Mouse (Mus musculus) brain, embryonic 14.5 days (tissue): ENCODE data around the gene Olfr1441. TPM values are rescaled to one million over a fixed set of nuclear protein-coding genes. Genes with fewer than 3 reads are reported as not detected.
A peak's percentile ranks its signal among the peaks of the same experiment; 100 is the strongest.

Experiments used
- DNase-seq: peaks from one replicate; pipeline ENCODE4 v3.0.0-alpha.2; 2011; ENCODE audit warnings: low read depth
- CTCF ChIP-seq: fragments of 200-500 bp; IDR thresholded peaks from 2 replicates; pipeline ENCODE4 v1.5.1; 2012; ENCODE audit warnings: inconsistent platforms, mild to moderate bottlenecking, moderate library complexity, borderline replicate concordance; ENCODE audit not compliant: insufficient read depth, insufficient read length; ENCODE audit errors: extremely low read depth
- POLR2A ChIP-seq: fragments of 200-500 bp; IDR thresholded peaks from 2 replicates; pipeline ENCODE4 v1.6.1; 2012; ENCODE audit warnings: mild to moderate bottlenecking, inconsistent platforms, borderline replicate concordance; ENCODE audit not compliant: poor library complexity, insufficient read depth, insufficient read length, severe bottlenecking; ENCODE audit errors: extremely low read depth
- polyA plus RNA-seq: library from polyadenylated mRNA; depleted of rRNA; stranded (reverse); fragments of >200 nt; gene quantifications from 2 replicates; pipeline ENCODE4 v1.2.3, GENCODE M21; 2012; rRNA removed

Gene Olfr1441
- polyA plus RNA-seq: not detected in 2 replicates

DNA sequence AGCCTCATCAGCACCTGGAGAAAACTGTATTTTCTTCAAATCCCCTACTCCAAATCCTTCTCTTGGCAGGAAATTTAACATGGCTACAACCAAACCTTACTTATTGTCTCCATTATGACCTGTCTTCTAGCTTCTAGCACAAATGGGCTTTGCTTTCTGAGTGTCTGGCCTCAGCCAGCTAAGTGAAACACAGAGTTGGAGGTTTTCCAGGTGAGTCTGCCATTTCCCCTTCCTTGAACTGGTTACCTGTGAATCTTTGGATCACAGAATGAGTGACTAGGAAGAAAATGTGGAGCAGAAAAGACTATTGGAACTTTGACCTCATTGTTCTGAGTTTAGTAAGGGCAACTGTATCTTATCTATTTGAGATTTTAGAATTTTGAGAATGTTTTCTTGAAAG, at the start of gene Olfr1441:
Gene Olfr1441, plus strand, starts transcription at position 73 of the 400 bp plus-strand sequence.
- no peak for DNase-seq
- TF ChIP-seq CTCF (no peak), POLR2A (no peak)

DNA sequence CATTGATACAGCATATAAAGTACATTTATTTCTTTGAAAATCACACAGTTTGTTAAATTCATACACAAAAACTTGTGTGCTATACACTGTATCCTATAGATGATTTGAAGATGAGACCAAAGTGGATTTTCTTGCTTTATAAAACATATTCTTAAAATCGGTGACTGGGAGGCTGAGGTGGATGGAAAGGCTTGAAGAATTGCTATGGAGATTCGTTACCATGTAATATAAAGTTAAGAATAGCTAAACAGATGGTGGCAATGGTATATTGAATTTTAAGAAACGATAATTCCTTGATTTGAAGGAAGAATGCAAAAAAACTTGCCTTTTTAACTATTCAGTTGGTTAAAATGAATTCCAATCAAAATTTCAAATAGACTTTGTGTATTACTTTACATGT, 44.2 kb upstream of the Olfr1441 start:
- no peak for TF ChIP-seq POLR2A
- no peak for TF ChIP-seq CTCF
- DNase-seq: no peak

DNA sequence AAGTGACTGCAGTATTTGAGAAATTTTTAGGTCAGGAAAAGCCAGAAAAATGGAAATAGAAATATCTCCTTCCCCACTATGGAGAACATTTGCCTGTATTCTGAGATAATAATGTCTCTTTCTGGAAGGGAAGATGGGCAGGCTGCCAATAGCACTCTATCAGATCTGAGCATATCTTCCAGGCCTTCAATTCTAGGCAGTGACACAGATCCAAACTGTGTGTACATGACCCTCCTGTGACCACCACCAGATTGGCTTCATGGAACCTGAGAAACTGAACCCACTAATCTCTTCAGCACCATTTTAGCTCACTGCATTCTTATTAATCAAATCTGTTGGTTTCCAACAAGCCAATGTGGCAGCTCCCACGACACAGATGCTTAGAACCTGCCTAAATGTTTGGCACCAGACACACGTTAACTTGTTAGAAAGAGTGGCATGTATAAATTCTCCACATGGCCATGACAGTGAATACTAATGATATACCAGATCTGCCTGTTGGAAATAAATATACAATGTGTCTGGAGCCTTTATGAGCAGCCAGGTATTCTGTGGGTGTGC, 42.7 kb upstream of the Olfr1441 start:
- DNase-seq: peak; percentile 31

DNA sequence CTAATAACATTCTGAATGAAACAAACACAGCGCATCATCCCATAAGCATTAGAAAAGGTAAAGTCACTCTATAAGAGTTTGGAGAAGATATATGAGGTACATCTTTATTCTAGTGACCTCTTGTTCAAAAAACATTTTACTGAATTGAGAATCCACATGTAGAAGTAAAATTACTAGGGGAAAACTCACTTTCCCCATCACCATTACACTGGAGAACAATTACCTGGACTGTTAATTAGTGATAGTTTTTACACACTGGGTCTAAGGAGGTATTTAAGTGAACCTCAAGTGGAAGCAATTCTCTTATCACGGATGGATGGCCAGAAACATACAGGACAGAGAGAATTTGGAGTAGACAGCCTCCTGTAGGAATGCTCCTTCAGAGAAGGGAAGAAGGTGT, 30.3 kb upstream of the Olfr1441 start, which contains the start of gene Olfr1440:
Gene Olfr1440, plus strand, starts transcription at position 301 of the 400 bp plus-strand sequence.
- TF ChIP-seq POLR2A (no peak), CTCF (no peak)
- DNase-seq: no peak

More for the DNA sequence above, 42.7 kb upstream of the Olfr1441 start:
- TF ChIP-seq POLR2A (no peak), CTCF (no peak)

DNA sequence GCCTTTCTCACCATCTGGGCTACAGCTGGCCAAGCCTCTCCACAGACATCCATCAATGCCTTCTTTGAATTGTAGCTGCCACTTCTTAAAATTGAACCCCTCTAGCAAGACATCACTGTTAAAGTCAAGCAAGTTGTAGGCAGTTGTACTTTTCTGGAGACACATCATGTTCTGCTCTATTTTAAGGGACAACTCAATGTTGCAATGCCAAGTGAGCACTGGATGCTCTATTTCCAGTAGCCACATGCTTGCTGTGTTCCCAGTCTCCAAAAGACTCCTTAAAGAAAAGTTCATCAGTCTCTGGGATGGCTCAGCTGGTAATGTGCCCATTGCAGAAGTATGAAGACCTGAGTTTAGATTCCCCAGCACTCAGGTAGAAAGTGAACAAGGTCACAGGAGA, 3.5 kb upstream of the Olfr1441 start:
- DNase-seq: no peak
- TF ChIP-seq CTCF: no peak

DNA sequence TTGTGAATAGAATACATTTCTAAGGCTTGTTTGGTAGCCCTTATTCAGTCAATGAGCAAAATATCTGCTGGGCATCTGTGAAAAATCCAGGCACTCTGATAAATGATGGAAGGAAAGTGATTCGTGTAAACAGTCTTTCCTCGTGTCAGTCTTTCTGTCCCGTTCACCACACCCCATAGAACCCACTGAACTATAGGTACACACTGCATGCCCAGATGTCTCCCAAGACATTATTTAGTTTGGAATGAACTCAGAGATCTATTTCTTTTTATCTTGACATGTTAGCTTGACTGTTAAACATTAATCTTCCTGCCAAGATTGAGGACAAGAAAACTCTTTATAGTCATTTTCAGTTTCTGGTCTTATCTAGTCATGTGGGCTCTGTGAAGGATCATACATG, 1.1 kb downstream of the Olfr1441 start:
- no peak for TF ChIP-seq POLR2A
- no peak for TF ChIP-seq CTCF

DNA sequence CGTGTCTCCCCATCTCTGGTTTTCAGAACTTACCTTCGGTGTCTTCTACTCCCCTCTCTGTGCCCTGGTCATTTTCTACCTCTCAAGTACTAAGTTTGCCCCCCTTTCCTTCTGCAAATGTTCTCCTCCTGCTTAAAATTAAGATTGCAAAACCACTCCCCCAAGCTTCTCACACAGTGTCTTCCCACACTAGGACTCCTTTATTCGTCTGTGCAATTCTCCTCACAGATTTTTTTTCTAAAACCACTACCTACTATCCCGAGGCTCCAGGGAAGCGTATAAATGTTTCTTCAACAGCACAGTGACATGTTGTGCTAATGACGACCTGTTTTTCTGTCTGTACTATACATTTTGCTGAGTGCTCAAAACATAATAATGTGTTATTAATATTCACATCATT, 3.3 kb downstream of the Olfr1441 start:
- TF ChIP-seq POLR2A: no peak
- no peak for DNase-seq

More for the DNA sequence above, 1.1 kb downstream of the Olfr1441 start:
- no peak for DNase-seq

DNA sequence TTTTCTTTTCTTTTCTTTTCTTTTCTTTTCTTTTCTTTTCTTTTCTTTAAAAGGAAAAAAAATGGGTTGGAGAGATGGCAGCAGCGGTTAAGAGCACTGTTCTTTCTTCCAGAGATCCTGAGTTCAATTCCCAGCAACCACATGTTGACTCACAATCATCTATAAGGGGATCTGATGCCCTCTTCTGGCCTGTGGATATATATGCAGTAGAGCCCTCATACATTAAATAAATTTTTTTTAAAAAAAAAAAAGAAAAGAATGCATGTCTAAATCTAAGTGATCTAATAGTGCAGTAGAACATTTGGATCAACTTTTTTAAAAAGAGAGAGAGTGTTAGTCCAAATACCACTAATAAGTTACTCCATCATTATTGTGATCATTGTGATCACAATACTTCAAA, 4.4 kb downstream of the Olfr1441 start:
- DNase-seq: no peak
- TF ChIP-seq POLR2A: no peak
- no peak for TF ChIP-seq CTCF

DNA sequence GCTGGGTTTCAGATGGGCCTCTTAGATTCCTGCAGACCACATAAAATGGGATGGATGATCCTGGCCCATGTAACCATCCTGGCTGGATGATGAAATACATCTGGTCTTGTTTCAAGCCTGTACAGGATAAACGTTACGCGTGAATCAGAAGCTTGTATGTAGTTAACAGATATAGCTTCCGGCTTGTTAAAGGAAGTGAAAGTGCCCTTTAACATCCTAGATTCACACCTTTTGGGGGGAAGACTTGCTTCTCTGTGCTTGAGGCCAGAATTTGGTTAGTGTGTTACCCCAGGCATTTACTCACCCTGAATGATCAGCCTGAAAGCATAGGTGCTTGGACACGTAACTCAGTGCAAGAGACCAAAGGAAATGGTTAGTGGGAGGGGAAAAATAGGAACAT, 9.9 kb downstream of the Olfr1441 start:
- TF ChIP-seq POLR2A (no peak), CTCF (no peak)
- DNase-seq: no peak

DNA sequence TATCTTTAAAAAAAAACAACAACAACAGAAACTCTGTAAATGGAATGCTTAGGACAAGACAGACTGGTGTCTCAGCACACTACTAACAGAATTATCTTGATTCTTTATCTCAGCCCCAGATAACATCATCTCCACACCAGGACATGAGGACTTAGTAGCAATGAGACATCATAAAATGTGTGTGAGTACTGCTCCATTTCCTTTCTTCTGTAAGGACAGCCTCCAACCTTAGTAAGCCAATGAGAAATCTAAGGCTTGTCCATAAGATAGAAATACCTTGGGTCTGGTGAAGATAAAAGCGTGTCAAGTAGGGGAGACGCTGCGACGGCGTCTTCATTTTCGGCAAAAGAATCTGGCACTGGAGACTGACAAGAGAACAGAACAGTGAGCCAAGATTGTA, 10.4 kb downstream of the Olfr1441 start, which contains the start of gene Pfpl:
Gene Pfpl, plus strand, starts transcription at position 301 of the 400 bp plus-strand sequence.
- no peak for TF ChIP-seq CTCF
- TF ChIP-seq POLR2A: no peak
- no peak for DNase-seq

DNA sequence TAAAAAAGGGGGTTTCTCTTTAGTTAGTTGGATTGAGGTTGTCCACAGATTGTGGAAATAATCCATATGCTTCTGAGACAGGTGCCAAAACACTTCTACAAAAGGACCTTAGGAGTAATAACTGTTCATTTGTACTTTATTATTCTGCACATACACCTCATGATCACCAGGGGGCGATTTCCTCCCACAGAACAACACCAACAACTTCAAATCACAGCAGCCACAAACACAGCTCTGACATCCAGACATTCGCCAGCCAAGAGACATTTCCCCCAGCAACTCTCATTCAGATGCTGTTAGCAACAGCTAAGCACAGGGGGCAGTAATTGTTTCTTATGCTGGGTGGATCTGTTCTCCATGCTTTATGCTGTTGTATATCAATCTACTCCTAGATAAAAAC, 15.8 kb downstream of the Olfr1441 start:
- DNase-seq: peak; percentile 78
- peak; percentile 52; the same call in 1 of the 2 replicates for TF ChIP-seq CTCF
- no peak for TF ChIP-seq POLR2A

DNA sequence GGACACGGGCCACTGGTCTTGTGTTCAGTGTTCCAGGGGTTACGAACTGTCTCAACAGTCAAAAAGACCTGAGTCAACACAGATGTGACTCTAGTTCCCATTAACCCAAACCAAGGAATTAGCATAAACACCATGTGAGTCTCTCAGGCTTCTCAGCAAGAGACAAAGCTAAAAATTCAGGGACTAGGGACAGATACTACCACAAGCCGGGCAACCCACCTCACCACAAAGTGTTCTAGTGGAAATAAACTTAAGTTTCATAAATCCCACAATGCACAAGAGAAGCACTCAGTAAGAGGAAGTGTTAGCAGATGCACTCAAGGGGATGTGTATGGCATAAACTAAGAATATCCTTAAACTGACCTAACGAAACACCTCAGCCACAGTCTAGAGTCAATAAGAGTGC, 17.8 kb downstream of the Olfr1441 start:
- DNase-seq: no peak
- TF ChIP-seq CTCF (no peak), POLR2A (no peak)

DNA sequence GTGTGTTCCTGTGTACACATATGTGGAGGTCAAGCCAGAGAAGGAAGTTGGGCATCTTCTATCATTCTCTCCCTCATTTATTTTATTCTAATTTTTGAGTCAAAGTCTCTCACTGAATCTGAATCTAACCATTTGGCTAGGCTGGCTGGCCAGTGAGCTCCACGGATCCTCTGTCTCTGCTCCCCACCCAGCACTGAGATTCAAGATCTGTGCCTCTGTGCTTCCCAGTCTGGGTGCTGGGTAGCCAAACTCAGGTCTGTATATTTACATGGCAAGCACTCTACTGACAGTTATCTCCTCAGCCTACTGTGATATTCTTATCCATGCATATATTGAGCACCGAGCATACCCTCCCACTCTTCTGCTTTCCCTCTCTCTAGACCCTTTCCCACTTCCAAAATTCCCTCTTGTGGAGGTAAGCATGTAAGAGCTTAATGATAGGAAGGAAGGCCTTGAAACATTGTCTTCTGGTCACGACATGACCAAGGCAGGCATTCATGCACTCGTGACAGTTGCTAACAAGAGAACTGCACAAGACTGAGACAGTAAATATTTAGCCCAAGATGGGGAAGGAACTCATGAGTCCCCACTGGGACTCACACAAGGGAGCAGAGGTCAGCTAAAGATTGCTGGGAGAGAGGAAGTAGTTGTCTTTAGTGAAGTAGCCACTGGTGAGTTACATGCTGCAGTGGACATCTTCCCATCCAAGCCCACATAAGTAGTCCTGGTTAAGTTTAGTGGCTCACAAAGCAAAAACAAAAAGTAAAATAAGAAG, 18.7 kb downstream of the Olfr1441 start:
- TF ChIP-seq POLR2A (no peak), CTCF (no peak)
- DNase-seq: no peak

DNA sequence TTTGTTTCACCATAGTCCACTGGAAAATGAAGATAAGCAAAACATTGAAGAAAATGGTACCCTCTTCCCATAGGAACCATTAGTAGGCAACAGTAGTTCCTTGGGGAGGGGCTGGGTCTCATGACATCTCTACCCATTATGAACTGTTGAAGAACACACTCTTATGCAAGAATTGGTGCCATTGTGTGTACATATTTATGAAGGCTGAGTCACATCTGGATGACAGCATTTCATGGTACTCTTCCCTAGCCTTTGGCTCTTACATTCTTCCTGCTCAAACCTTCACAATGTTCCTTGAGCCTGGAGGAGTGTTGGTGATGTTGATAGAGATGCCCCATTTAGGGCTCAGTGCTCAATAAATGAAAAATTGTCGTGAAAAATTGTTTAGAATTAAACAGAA, 22.3 kb downstream of the Olfr1441 start:
- no peak for DNase-seq
- no peak for TF ChIP-seq CTCF
